Mouse (Mus musculus) stomach, postnatal 0 days (tissue): ENCODE data around the gene Spata17. TPM values are rescaled to one million over a fixed set of nuclear protein-coding genes. Genes with fewer than 3 reads are reported as not detected.

Experiments used
- ATAC-seq: fragments of 200-750 bp; cut with Nextera tagmentation; 2 replicates; pipeline ENCODE4 v1.8.0; 2017; ENCODE audit not compliant: low FRiP score, low TSS enrichment
- DNase-seq: peaks from one replicate; pipeline ENCODE4 v3.0.0-alpha.2; 2016; ENCODE audit warnings: low spot score
- H3K27ac ChIP-seq: fragments of 300-500 bp; sonication (generic); replicated peaks from 2 replicates; pipeline ENCODE4 v1.5.1; 2014; ENCODE audit warnings: mild to moderate bottlenecking, control low read depth
- H3K27me3 ChIP-seq: fragments of 300-500 bp; sonication (generic); 2 replicates; pipeline ENCODE4 v1.6.1; 2014; ENCODE audit warnings: low read length; ENCODE audit not compliant: control insufficient read depth, insufficient read depth
- H3K36me3 ChIP-seq: fragments of 300-500 bp; sonication (generic); 2 replicates; pipeline ENCODE4 v1.6.1; 2014; ENCODE audit warnings: low read length, mixed read lengths; ENCODE audit not compliant: control insufficient read depth, insufficient read depth
- H3K4me1 ChIP-seq: fragments of 300-500 bp; sonication (generic); replicated peaks from 2 replicates; pipeline ENCODE4 v1.6.1; 2014; ENCODE audit warnings: antibody characterized with exemption; ENCODE audit not compliant: control insufficient read depth, insufficient read depth
- H3K4me2 ChIP-seq: fragments of 300-500 bp; sonication (generic); replicated peaks from 2 replicates; pipeline ENCODE4 v1.6.1; 2014; ENCODE audit warnings: low read depth, mild to moderate bottlenecking, control low read depth, moderate library complexity
- H3K4me3 ChIP-seq: fragments of 300-500 bp; sonication (generic); 2 replicates; pipeline ENCODE4 v1.5.1; 2014; ENCODE audit warnings: low read depth, low read length, control low read depth
- H3K9ac ChIP-seq: fragments of 300-500 bp; sonication (generic); 2 replicates; pipeline ENCODE4 v1.6.1; 2014; ENCODE audit warnings: mild to moderate bottlenecking, low read length, control low read depth, mixed read lengths
- H3K9me3 ChIP-seq: fragments of 300-500 bp; sonication (generic); 2 replicates; pipeline ENCODE4 v1.6.1; 2016; ENCODE audit warnings: low read length; ENCODE audit not compliant: control insufficient read depth
- CTCF ChIP-seq: IDR thresholded peaks from 2 replicates; pipeline ENCODE4 v1.5.1; 2016; ENCODE audit warnings: antibody characterized with exemption, low read depth, mild to moderate bottlenecking, moderate library complexity
- EP300 ChIP-seq: optimal IDR thresholded peaks from 2 replicates; pipeline ENCODE3; 2016; ENCODE audit warnings: antibody characterized with exemption
- WGBS: fragments of 180-500 bp; shearing (Covaris S2); extraction: QIAGEN DNeasy Blood & Tissue Kit; methylation state at CpG from one replicate; pipeline ENCODE4 v1.1.7; 2014; 5-methylcytosine and 5-hydroxymethylcytosine counted together
- polyA plus RNA-seq: library from polyadenylated mRNA; unstranded; fragments of >200 nt; fragmentation: Nextera tagmentation; extraction: Ambion mirVana; gene quantifications from 2 replicates; pipeline ENCODE4 v1.2.1, GENCODE M21; 2015

Gene Spata17
- polyA plus RNA-seq: 0.22 and 0.25 TPM in 2 replicates

DNA sequence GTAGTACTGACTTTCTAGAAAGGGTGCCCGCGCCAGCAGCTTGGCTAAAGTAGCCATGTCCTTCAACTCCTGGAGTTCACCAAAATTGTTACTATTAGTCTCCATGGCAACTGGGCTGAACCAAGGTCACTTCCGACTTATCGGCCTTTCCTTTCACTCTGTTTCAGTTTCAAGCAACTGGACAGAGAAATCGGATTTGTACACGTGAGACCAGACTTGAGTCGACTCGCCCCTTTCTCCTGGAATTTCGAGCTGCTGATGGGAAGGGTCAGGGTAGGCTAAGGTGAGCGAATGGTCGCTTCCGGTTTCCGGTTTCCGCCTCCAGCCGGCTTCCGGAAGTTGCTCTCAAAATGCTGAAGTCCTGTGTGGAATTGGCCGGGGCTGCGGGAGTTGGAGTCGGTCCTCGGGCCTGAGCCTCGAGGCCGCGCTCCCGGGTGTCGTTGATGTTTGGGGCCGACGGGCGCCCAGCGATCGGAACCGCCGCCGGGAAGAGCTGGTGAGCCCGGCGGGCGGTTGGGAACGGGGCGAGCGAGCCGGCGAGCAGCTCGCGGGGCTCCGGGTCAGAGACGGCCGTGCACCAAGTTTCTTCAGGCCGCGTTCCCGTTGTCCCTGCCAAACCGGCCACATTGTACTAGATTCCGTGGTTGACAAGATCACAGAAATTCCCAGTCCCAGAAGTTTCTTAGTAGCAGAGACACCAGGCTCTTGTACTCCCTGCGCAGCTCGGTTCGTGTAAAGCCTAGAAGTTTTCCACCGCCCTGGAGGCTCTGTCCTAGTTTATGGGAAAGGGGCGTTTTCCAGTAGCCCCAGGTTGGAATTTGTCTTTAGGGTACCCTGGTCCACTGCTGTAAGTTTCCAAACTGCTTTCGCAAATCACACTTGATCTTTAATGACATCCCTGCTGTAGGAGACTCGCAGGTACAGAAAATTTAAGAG, at the start of gene Spata17, which contains the start of gene Gpatch2:
Gene Spata17, minus strand, starts transcription at position 285 of the 936 bp plus-strand sequence.
Gene Gpatch2, plus strand, starts transcription at position 328 of the 936 bp plus-strand sequence.
- Histone ChIP-seq H3K4me2 (peak within 1 kb of the TSS; percentile 85), H3K27me3 (no peaks in the 10 kb centered on the region), H3K27ac (peak within 1 kb of the TSS; percentile 88), H3K9ac (peak within 1 kb of the TSS; percentile 88), H3K4me1 (no peaks in the 10 kb centered on the region), H3K9me3 (no peaks in the 10 kb centered on the region), H3K36me3 (no peaks in the 10 kb centered on the region), H3K4me3 (peak within 1 kb of the TSS; percentile 79)
- DNase-seq (peak; percentile 87), ATAC-seq (peak; percentile 95)
- TF ChIP-seq CTCF (no peak), EP300 (peak; percentile 36)
- 1% methylated on average over 58 of the region's 58 CpGs for WGBS

DNA sequence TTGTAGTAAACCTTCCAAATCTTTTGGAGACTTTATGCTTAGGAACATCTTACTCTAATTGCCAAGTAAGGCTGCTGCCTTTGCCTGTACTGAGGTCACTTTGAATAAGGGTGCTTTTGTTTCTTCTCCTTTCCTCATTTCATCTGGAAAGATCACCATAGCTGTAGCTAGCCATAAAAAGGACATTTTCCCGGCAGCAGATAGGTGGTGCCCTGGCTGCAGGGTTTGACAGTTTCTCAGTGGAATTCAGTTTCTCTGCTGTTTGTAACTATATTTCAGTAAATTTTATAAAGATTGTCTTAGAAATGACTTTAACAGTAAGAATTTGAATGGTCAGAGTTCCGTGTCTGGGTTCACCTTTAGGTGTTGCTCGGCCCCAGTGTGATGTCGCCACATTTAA, 43.5 kb upstream of the Spata17 start:
- H3K36me3 ChIP-seq: no peaks in the 10 kb centered on the region
- no peak for ATAC-seq
- 87% methylated on average over 4 of the region's 4 CpGs for WGBS

DNA sequence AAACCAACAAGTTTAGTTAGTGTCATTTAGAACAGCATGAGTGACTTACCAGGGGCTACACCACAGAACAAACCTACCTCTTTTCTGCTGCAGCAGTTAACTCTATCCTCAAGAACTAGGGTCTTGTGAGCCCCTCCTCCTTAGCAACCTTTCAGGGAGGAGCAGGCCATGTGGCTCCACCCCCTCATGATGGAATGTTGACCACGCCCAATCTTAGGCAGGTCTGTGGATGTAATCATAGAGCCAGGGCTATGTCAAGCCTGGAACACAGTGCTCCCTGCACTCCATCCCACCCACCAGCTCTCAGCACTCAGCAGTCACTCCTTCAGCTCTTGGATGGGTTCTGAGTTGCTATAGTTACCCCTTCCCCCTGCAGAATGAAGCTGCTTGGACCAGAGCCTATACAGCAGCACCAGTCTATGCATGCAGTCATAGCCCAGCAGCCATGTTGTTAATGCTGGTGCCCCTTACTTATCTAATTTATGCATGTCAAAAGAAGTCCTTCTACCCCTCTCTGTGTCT, 35.5 kb upstream of the Spata17 start:
- no peak overlapping the region for H3K4me2 ChIP-seq
- WGBS: 88% methylated on average over 1 of the region's 1 CpGs
- no peak for ATAC-seq
- no peak overlapping the region for H3K9ac ChIP-seq
- DNase-seq: no peak
- no peaks in the 10 kb centered on the region for H3K9me3 ChIP-seq
- H3K4me3 ChIP-seq: no peak overlapping the region
- no peaks in the 10 kb centered on the region for H3K27me3 ChIP-seq
- TF ChIP-seq EP300 (no peak), CTCF (no peak)
- H3K27ac ChIP-seq: no peak overlapping the region
- no peaks in the 10 kb centered on the region for H3K4me1 ChIP-seq
- H3K36me3 ChIP-seq: no peaks in the 10 kb centered on the region

More for the DNA sequence above, 43.5 kb upstream of the Spata17 start:
- H3K9ac ChIP-seq: no peak overlapping the region
- H3K27ac ChIP-seq: no peak overlapping the region
- DNase-seq: no peak
- H3K4me1 ChIP-seq: no peaks in the 10 kb centered on the region
- no peak overlapping the region for H3K4me3 ChIP-seq
- H3K4me2 ChIP-seq: no peak overlapping the region
- TF ChIP-seq CTCF (peak; percentile 42), EP300 (no peak)
- no peaks in the 10 kb centered on the region for H3K27me3 ChIP-seq
- no peaks in the 10 kb centered on the region for H3K9me3 ChIP-seq

DNA sequence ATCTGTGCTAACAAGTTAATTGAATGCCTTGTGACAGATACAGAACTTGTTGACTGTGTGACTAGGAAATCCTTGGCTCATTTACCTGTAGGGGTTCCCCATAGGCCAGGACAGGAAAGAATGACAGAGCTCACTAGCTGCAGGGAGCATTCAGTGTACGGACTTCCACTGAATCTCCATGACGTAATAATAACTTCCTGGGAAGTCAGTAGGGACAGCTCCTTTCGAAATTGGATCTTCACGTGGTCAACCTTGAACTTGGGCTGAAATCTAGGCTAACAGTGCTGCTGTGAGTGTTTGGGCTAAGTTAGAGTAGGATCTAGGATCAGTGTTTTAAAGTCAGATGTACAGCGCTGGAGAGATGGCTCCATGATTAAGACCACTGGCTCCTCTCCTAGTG, 29.5 kb upstream of the Spata17 start:
- DNase-seq (no peak), ATAC-seq (no peak)
- Histone ChIP-seq H3K9me3 (no peaks in the 10 kb centered on the region), H3K27ac (no peak overlapping the region), H3K4me3 (no peak overlapping the region), H3K36me3 (no peaks in the 10 kb centered on the region), H3K4me2 (no peak overlapping the region), H3K9ac (no peak overlapping the region), H3K27me3 (no peaks in the 10 kb centered on the region), H3K4me1 (no peaks in the 10 kb centered on the region)
- 77% methylated on average over 5 of the region's 5 CpGs for WGBS
- no peak for TF ChIP-seq EP300
- no peak for TF ChIP-seq CTCF

DNA sequence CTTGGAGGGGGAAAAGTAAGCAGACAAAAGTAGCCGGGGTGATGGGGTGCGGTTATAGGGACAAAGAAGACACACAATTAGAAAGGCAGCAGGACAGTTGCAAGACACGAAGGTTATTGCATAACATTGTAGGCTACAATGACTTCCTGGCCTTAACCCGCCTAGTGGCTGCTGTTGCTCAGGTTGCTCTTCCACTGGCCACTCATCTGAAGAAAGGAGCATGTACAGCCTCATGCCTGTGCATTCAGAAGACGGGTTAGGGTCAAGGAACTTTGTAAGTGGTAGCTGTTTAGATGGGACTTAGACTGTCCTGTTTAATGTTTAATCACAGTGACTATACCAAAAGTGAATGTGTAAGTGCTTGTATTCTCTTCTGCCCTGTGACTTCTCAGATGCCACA, 26.1 kb upstream of the Spata17 start:
- no peak overlapping the region for H3K4me3 ChIP-seq
- H3K4me1 ChIP-seq: no peaks in the 10 kb centered on the region
- no peak overlapping the region for H3K27ac ChIP-seq
- ATAC-seq: no peak
- no peak overlapping the region for H3K9ac ChIP-seq
- WGBS: 80% methylated on average over 5 of the region's 5 CpGs
- no peaks in the 10 kb centered on the region for H3K27me3 ChIP-seq
- no peaks in the 10 kb centered on the region for H3K9me3 ChIP-seq
- no peak for DNase-seq
- no peaks in the 10 kb centered on the region for H3K36me3 ChIP-seq
- no peak overlapping the region for H3K4me2 ChIP-seq
- TF ChIP-seq EP300: no peak
- no peak for TF ChIP-seq CTCF

DNA sequence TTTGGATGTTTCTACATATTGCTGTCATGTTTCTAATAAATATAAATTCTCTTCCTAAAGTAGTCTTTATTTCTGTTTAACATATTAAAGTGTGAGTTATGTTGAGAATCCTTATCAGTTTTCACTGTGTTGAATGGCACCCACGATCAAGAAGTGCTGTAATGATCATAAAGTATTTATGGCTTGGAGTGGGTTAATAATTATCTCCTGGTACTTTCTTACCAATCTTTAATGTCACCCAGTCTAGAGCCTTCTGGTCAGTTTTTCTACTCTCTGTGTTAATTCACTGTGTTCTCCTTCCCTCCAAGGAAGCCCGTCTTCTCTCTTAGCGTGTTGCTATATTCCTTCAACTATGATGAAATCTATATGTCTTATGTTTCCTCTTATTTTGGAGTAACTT, 25.0 kb upstream of the Spata17 start:
- H3K4me2 ChIP-seq: no peak overlapping the region
- DNase-seq: no peak
- H3K9ac ChIP-seq: no peak overlapping the region
- ATAC-seq: no peak
- H3K9me3 ChIP-seq: no peaks in the 10 kb centered on the region
- H3K27ac ChIP-seq: no peak overlapping the region
- no peaks in the 10 kb centered on the region for H3K4me1 ChIP-seq
- no peak overlapping the region for H3K4me3 ChIP-seq
- no peaks in the 10 kb centered on the region for H3K36me3 ChIP-seq
- TF ChIP-seq EP300: no peak
- no peak for TF ChIP-seq CTCF
- 90% methylated on average over 3 of the region's 3 CpGs for WGBS
- no peaks in the 10 kb centered on the region for H3K27me3 ChIP-seq
